Comparison of ENCODE assay signal across 13 mouse cellular contexts in genomic region chr10:61518320-61518719, GRCm38 (mm10).
"Had no signal": no experiment of that assay in that cellular context is flagged by ENCODE, and none has a peak within 500 bp of the region (broad histone marks: within the 10 kb centered on the region; RNA-seq: fewer than 3 reads in every experiment).

No protein-coding gene starts in this region.

- H3K4me2 ChIP-seq: liver, embryonic 13.5 days; midbrain, embryonic 12.5 days; neural tube, embryonic 12.5 days; neural tube, embryonic 15.5 days had no signal

- H3K4me3 ChIP-seq: layer of hippocampus, adult 2 months; liver, embryonic 13.5 days; midbrain, embryonic 12.5 days; neural tube, embryonic 12.5 days; neural tube, embryonic 15.5 days had no signal

- H3K36me3 ChIP-seq: liver, embryonic 13.5 days; midbrain, embryonic 12.5 days; neural tube, embryonic 12.5 days; neural tube, embryonic 15.5 days had no signal

- H3K9ac ChIP-seq: liver, embryonic 13.5 days; midbrain, embryonic 12.5 days; neural tube, embryonic 12.5 days; neural tube, embryonic 15.5 days had no signal

- H3K27ac ChIP-seq: kidney, postnatal 0 days; layer of hippocampus, adult 2 months; liver, embryonic 13.5 days; midbrain, embryonic 12.5 days; neural tube, embryonic 12.5 days; neural tube, embryonic 15.5 days; stomach, postnatal 0 days had no signal

- DNase-seq: layer of hippocampus, adult 9-11 months; liver, embryonic 13.5 days; lung, adult 2 months; right cerebral cortex, adult 18-20 months; thymus, adult 2 months; thymus, postnatal 14 days; thymus, postnatal 4 days had no signal

- H3K9me3 ChIP-seq: midbrain, embryonic 12.5 days; neural tube, embryonic 12.5 days; neural tube, embryonic 15.5 days had no signal

- H3K27me3 ChIP-seq: liver, embryonic 13.5 days; neural tube, embryonic 12.5 days; neural tube, embryonic 15.5 days had no signal
